ENCODE assay signal across 8 mouse cellular contexts in genomic region chr6:30204383-30205179, GRCm38 (mm10).
A peak's percentile ranks its signal among the peaks of the same experiment; 100 is the strongest.
DNase-seq lines count a peak whose midpoint lies in the region; ATAC-seq and TF ChIP-seq lines count a peak whose summit lies in the region.

No protein-coding gene starts in this region.

- no peak for ATAC-seq in hindbrain, embryonic 12.5 days (ENCODE audit: low FRiP score)

- peak overlapping the region; percentile 31 for H3K4me3 ChIP-seq in ES-Bruce4 (ENCODE audit: low read depth, low read length)
- H3K4me3 ChIP-seq in hindbrain, embryonic 12.5 days = no peak overlapping the region

- TF ChIP-seq EP300 in ES-Bruce4 (IDR thresholded peaks at IDR 0.05; ENCODE audit: insufficient read depth, low read depth, low read length) = no peak

- H3K9me3 ChIP-seq in ES-Bruce4 (replicated peaks; ENCODE audit: control insufficient read depth, insufficient read depth, low read length, poor library complexity, severe bottlenecking) = no peaks in the 10 kb centered on the region
- H3K9me3 ChIP-seq in hindbrain, embryonic 12.5 days (replicated peaks) = no peaks in the 10 kb centered on the region

- H3K9ac ChIP-seq in ES-Bruce4 (ENCODE audit: low read depth, poor library complexity, severe bottlenecking) = peak overlapping the region; percentile 56
- H3K9ac ChIP-seq in hindbrain, embryonic 12.5 days = no peak overlapping the region

- TF ChIP-seq POLR2A in ES-Bruce4 (IDR thresholded peaks at IDR 0.05; ENCODE audit: insufficient read depth, low read length) = no peak

- intact Hi-C loops in left cerebral cortex, postnatal 4 days (cut with DNase I) = loop anchor here (5.0 kb wide), 2 partner anchors 112 to 148 kb away; no protein-coding TSS in a partner anchor

- DNase-seq in cerebellum, postnatal 14 days = peak; percentile 28 to 37
- no peak for DNase-seq in cerebellum, adult 9-10 months
- DNase-seq in left cerebral cortex, postnatal 4 days = peak; percentile 64
- no peak for DNase-seq in left cerebral cortex, adult 18-20 months (ENCODE audit: low spot score in 2 of 2)
- no peak for DNase-seq in spleen, postnatal 4 days (ENCODE audit: low spot score in 2 of 2)
- no peak for DNase-seq in kidney, postnatal 36 days

- no peaks in the 10 kb centered on the region for H3K27me3 ChIP-seq in ES-Bruce4 (ENCODE audit: control insufficient read depth, insufficient read depth, low read length, poor library complexity, severe bottlenecking)
- no peaks in the 10 kb centered on the region for H3K27me3 ChIP-seq in hindbrain, embryonic 12.5 days

- no peak overlapping the region for H3K27ac ChIP-seq in ES-Bruce4 (ENCODE audit: insufficient read depth, low read length)
- peak overlapping the region; percentile 12; the same call in 1 of the 2 replicates for H3K27ac ChIP-seq in hindbrain, embryonic 12.5 days

- H3K4me2 ChIP-seq in hindbrain, embryonic 12.5 days (replicated peaks) = no peak overlapping the region

- no peak for TF ChIP-seq CTCF in ES-Bruce4 (IDR thresholded peaks at IDR 0.05; ENCODE audit: low read depth, low read length)

- 43% methylated on average over 20 of the region's 20 CpGs for WGBS in hindbrain, embryonic 12.5 days

- H3K36me3 ChIP-seq in ES-Bruce4 (ENCODE audit: control insufficient read depth, insufficient read depth, low read length, poor library complexity, severe bottlenecking) = no peaks in the 10 kb centered on the region
- H3K36me3 ChIP-seq in hindbrain, embryonic 12.5 days = no peaks in the 10 kb centered on the region

- no peaks in the 10 kb centered on the region for H3K4me1 ChIP-seq in ES-Bruce4 (ENCODE audit: control insufficient read depth, insufficient read depth, low read length)
- H3K4me1 ChIP-seq in hindbrain, embryonic 12.5 days = peaks cover 7% of the 10 kb centered on the region

Comparison
In these comparisons a context has a peak if more than half of its experiments do, and no peak if none do; other contexts are left out.
1. DNase-seq: peak in cerebellum, postnatal 14 days (2 of 2) and left cerebral cortex, postnatal 4 days (single experiment); none in cerebellum, adult 9-10 months (single experiment), left cerebral cortex, adult 18-20 months (0 of 2), spleen, postnatal 4 days (0 of 2) and kidney, postnatal 36 days (0 of 2).